Mouse (Mus musculus): ENCODE measurements around the gene Atp1a4. TPM values are rescaled to one million over a fixed set of nuclear protein-coding genes. Genes with fewer than 3 reads are reported as not detected.
A peak's percentile ranks its signal among the peaks of the same experiment; 100 is the strongest.
"Not testable (repeated sequence)": the region's sequence is repeated elsewhere in the genome, so short reads cannot be mapped to it uniquely, and the experiment has no call there.

Gene Atp1a4
- total RNA-seq, 2 experiments from 2014 or later: 0.11 TPM; not detected in 1

GRCm38 (mm10) chr1:172281522-172282254 lies 23.5 kb upstream of the Atp1a4 start:
- no peak for DNase-seq

GRCm38 (mm10) chr1:172279768-172280509 lies 21.7 kb upstream of the Atp1a4 start:
- DNase-seq: no peak

- DNase-seq: no peak
Observed at GRCm38 (mm10) chr1:172278328-172278727, 20.1 kb upstream of the Atp1a4 start.

- no peak for DNase-seq
Observed at GRCm38 (mm10) chr1:172277172-172277571, 19.0 kb upstream of the Atp1a4 start.

GRCm38 (mm10) chr1:172274547-172274946 lies 16.3 kb upstream of the Atp1a4 start:
- DNase-seq: no peak

- no peak for DNase-seq
Observed at GRCm38 (mm10) chr1:172274116-172274515, 15.9 kb upstream of the Atp1a4 start.

GRCm38 (mm10) chr1:172273386-172273785 lies 15.2 kb upstream of the Atp1a4 start:
- no peak for DNase-seq

- no peak for DNase-seq
Observed at GRCm38 (mm10) chr1:172271765-172272164, 13.6 kb upstream of the Atp1a4 start.

GRCm38 (mm10) chr1:172271208-172271607 lies 13.0 kb upstream of the Atp1a4 start:
- no peak for DNase-seq

GRCm38 (mm10) chr1:172261477-172262078 lies 3.4 kb upstream of the Atp1a4 start, which contains the start of gene Igsf8:
Gene Igsf8 (plus strand): TSS chr1:172261641.
- DNase-seq: no peak

- peak; percentile 73 for DNase-seq
Observed at GRCm38 (mm10) chr1:172247679-172248078, 10.5 kb downstream of the Atp1a4 start.

- DNase-seq: no peak
Observed at GRCm38 (mm10) chr1:172247216-172247615, 11.0 kb downstream of the Atp1a4 start.

GRCm38 (mm10) chr1:172244645-172245044 lies 13.6 kb downstream of the Atp1a4 start:
- DNase-seq: not testable (repeated sequence)

- peak; percentile 56 for DNase-seq
Observed at GRCm38 (mm10) chr1:172243547-172244205, 14.5 kb downstream of the Atp1a4 start.

GRCm38 (mm10) chr1:172242401-172242800 lies 15.8 kb downstream of the Atp1a4 start:
- DNase-seq: peak; percentile 56

- no peak for DNase-seq
Observed at GRCm38 (mm10) chr1:172240945-172241708, 17.1 kb downstream of the Atp1a4 start.

- DNase-seq: no peak
Observed at GRCm38 (mm10) chr1:172229215-172229614, 29.0 kb downstream of the Atp1a4 start.

- DNase-seq: no peak
Observed at GRCm38 (mm10) chr1:172228209-172228608, 30.0 kb downstream of the Atp1a4 start.

- no peak for DNase-seq
Observed at GRCm38 (mm10) chr1:172221297-172222063, 36.7 kb downstream of the Atp1a4 start.

- DNase-seq: peak; percentile 86
Observed at GRCm38 (mm10) chr1:172220414-172220813, 37.8 kb downstream of the Atp1a4 start.
